Mouse (Mus musculus): ENCODE results near the gene Olfr91.
"Not testable (repeated sequence)": the region's sequence is repeated elsewhere in the genome, so short reads cannot be mapped to it uniquely, and the experiment has no call there.

Gene Olfr91

GRCm38 (mm10) chr17:37098178-37098577 is at the start of gene Olfr91:
Olfr91 (minus strand) TSS chr17:37098278.
- DNase-seq: no peak

- DNase-seq: not testable (repeated sequence)
These were observed 33.3 kb upstream of the Olfr91 start for GRCm38 (mm10) chr17:37131366-37131765.

- DNase-seq: no peak
These were observed 21.9 kb upstream of the Olfr91 start, which contains the start of gene Olfr92 for GRCm38 (mm10) chr17:37119988-37120387. Olfr92 (minus strand) TSS chr17:37120088.

- no peak for DNase-seq
These were observed 4.8 kb downstream of the Olfr91 start for GRCm38 (mm10) chr17:37093289-37093688.

- no peak for DNase-seq
These were observed 5.9 kb downstream of the Olfr91 start for GRCm38 (mm10) chr17:37092198-37092597.

GRCm38 (mm10) chr17:37088399-37088798 is 9.7 kb downstream of the Olfr91 start, which contains the start of gene Olfr90:
Olfr90 (minus strand) TSS chr17:37088499.
- no peak for DNase-seq

- DNase-seq: no peak
These were observed 12.5 kb downstream of the Olfr91 start for GRCm38 (mm10) chr17:37085545-37085944.

GRCm38 (mm10) chr17:37084632-37085031 is 13.4 kb downstream of the Olfr91 start:
- no peak for DNase-seq

- DNase-seq: no peak
These were observed 14.8 kb downstream of the Olfr91 start for GRCm38 (mm10) chr17:37083327-37083726.

- no peak for DNase-seq
These were observed 16.4 kb downstream of the Olfr91 start for GRCm38 (mm10) chr17:37081659-37082058.

- DNase-seq: no peak
These were observed 18.0 kb downstream of the Olfr91 start for GRCm38 (mm10) chr17:37080119-37080518.

- DNase-seq: no peak
These were observed 19.1 kb downstream of the Olfr91 start for GRCm38 (mm10) chr17:37078990-37079389.

GRCm38 (mm10) chr17:37078193-37078592 is 19.9 kb downstream of the Olfr91 start:
- DNase-seq: no peak

- no peak for DNase-seq
These were observed 22.3 kb downstream of the Olfr91 start for GRCm38 (mm10) chr17:37075766-37076165.

GRCm38 (mm10) chr17:37075181-37075580 is 22.9 kb downstream of the Olfr91 start:
- no peak for DNase-seq

- no peak for DNase-seq
These were observed 25.3 kb downstream of the Olfr91 start for GRCm38 (mm10) chr17:37072730-37073276.

GRCm38 (mm10) chr17:37072080-37072729 is 25.9 kb downstream of the Olfr91 start:
- no peak for DNase-seq

- DNase-seq: no peak
These were observed 28.0 kb downstream of the Olfr91 start for GRCm38 (mm10) chr17:37070121-37070520.

GRCm38 (mm10) chr17:37067861-37068260 is 30.2 kb downstream of the Olfr91 start:
- DNase-seq: no peak

GRCm38 (mm10) chr17:37065993-37066392 is 32.1 kb downstream of the Olfr91 start:
- DNase-seq: no peak

GRCm38 (mm10) chr17:37063686-37064495 is 34.2 kb downstream of the Olfr91 start:
- no peak for DNase-seq

GRCm38 (mm10) chr17:37063063-37063462 is 35.0 kb downstream of the Olfr91 start:
- DNase-seq: no peak

- DNase-seq: no peak
These were observed 35.9 kb downstream of the Olfr91 start for GRCm38 (mm10) chr17:37062101-37062641.

- no peak for DNase-seq
These were observed 36.6 kb downstream of the Olfr91 start for GRCm38 (mm10) chr17:37061435-37061834.

Measured in cerebellum, adult 11-12 months (tissue).